Mouse (Mus musculus): Measurements from ENCODE around the gene Sult2a2. TPM values are rescaled to one million over a fixed set of nuclear protein-coding genes. Genes with fewer than 3 reads are reported as not detected.
"Not testable (repeated sequence)": the region's sequence is repeated elsewhere in the genome, so short reads cannot be mapped to it uniquely, and the experiment has no call there.

Sult2a2 gene
- not detected in 2 replicates for polyA plus RNA-seq (2015; fragmentation: Nextera tagmentation; extraction: Ambion mirVana)

DNA sequence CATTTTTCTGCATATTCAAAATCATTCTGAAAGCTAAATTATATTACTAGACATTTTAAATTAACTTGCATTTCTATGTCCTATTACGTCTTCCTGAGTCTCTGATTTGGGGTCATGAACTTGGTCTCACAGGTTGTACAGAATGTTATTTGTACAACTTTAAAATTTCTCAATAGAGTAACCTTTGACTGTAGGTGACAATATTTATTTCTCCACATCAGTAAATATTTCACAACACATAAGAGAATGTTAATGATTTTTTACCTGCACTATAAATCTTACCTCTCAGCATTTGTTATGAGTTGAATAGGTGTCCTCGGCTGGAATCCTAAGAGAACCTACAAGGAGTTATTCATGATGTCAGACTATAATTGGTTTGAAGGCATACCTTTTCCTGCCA, at the start of gene Sult2a2:
Sult2a2 (plus strand) TSS at position 301 of the 400 bp plus-strand sequence.
- not testable (repeated sequence) for H3K4me2 ChIP-seq; H3K36me3 ChIP-seq (ENCODE audit: poor library complexity, severe bottlenecking); ATAC-seq; H3K4me1 ChIP-seq; H3K27me3 ChIP-seq; H3K9ac ChIP-seq; H3K4me3 ChIP-seq; H3K9me3 ChIP-seq (replicated peaks); H3K27ac ChIP-seq
- WGBS: 96% methylated on average over 1 of the region's 2 CpGs

DNA sequence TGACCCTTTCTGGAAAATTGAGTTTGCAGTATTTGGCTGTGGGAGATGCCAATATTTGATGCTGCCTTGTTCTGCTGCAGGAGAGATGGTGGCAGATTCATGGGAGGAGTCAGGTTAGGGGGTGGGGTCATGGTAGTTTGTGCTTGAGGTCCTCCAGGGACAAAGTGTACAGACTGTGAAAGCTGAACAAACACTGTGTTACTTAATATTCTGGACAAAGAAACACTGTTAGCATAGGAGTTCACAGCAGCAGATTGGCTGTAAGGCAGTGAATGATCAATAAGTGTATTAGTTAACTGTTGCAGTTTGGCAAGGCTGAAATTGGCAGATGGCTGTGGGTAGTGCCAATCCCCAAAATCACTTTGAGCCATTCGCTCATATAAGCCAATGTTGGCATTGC, 80.6 kb downstream of the Sult2a2 start:
- Histone ChIP-seq H3K4me1 (no peaks in the 10 kb centered on the region), H3K9me3 (replicated peaks) (peaks cover 26% of the 10 kb centered on the region), H3K4me2 (no peak overlapping the region), H3K27me3 (no peaks in the 10 kb centered on the region), H3K27ac (no peak overlapping the region), H3K4me3 (no peak overlapping the region), H3K9ac (no peak overlapping the region), H3K36me3 (ENCODE audit: poor library complexity, severe bottlenecking) (no peaks in the 10 kb centered on the region)
- ATAC-seq: no peak
- WGBS: 79% methylated on average over 1 of the region's 1 CpGs

Other genes with a start within 250 kb of the Sult2a2 start
- not detected in 2 replicates for gene Bsph2, start 162.4 kb upstream of the Sult2a2 start, polyA plus RNA-seq (2015; fragmentation: Nextera tagmentation; extraction: Ambion mirVana)
- gene Sult2a5, start 109.5 kb upstream of the Sult2a2 start, polyA plus RNA-seq (2015; fragmentation: Nextera tagmentation; extraction: Ambion mirVana): not detected in 2 replicates
- gene Sult2a1, start 103.9 kb downstream of the Sult2a2 start, polyA plus RNA-seq (2015; fragmentation: Nextera tagmentation; extraction: Ambion mirVana): not detected in 2 replicates

Measured in forebrain, embryonic 13.5 days (tissue).